Mouse (Mus musculus): ENCODE results near the gene Kcnh1.

GRCm38 (mm10) chr1:192402911-192403704 lies 212.5 kb downstream of the Kcnh1 start:
- TF ChIP-seq CTCF (IDR thresholded peaks at IDR 0.05; ENCODE audit: low read depth) = no peak
- no peak for TF ChIP-seq EP300 (IDR thresholded peaks at IDR 0.05; ENCODE audit: low read depth)

Measured in liver, postnatal 0 days (tissue).